Mouse (Mus musculus) kidney, adult 2 months (tissue): ENCODE data around the gene Ube2b. TPM values are rescaled to one million over a fixed set of nuclear protein-coding genes. Genes with fewer than 3 reads are reported as not detected.
A peak's percentile ranks its signal among the peaks of the same experiment; 100 is the strongest.

Experiments used
- DNase-seq: peaks from one replicate; pipeline ENCODE4 v3.0.0; 2021
- H3K27ac ChIP-seq: fragments of 200-500 bp; 2 replicates; pipeline ENCODE4 v1.5.1; 2012; ENCODE audit warnings: low read depth, low read length, control low read depth, inconsistent platforms; ENCODE audit not compliant: insufficient read depth
- H3K27me3 ChIP-seq: fragments of 200-500 bp; replicated peaks from 2 replicates; pipeline ENCODE4 v1.6.1; 2012; ENCODE audit warnings: mild to moderate bottlenecking, moderate library complexity, low read length, inconsistent platforms; ENCODE audit not compliant: control insufficient read depth, insufficient read depth
- H3K36me3 ChIP-seq: fragments of 200-500 bp; 2 replicates; pipeline ENCODE4 v1.6.1; 2012; ENCODE audit warnings: mild to moderate bottlenecking, moderate library complexity, low read length, inconsistent platforms; ENCODE audit not compliant: control insufficient read depth, insufficient read depth
- H3K4me1 ChIP-seq: fragments of 200-500 bp; 2 replicates; pipeline ENCODE4 v1.6.1; 2011; ENCODE audit warnings: low read length; ENCODE audit not compliant: control insufficient read depth, insufficient read depth
- H3K4me3 ChIP-seq: fragments of 200-500 bp; 2 replicates; pipeline ENCODE4 v1.5.1; 2011; ENCODE audit warnings: mild to moderate bottlenecking, low read depth, low read length, control low read depth; ENCODE audit not compliant: insufficient read depth
- CTCF ChIP-seq: fragments of 200-500 bp; conservative IDR thresholded peaks from 2 replicates; pipeline ENCODE4 v1.5.1; 2011; ENCODE audit warnings: low read depth, mild to moderate bottlenecking, control low read depth, low read length, moderate library complexity, mixed read lengths; ENCODE audit not compliant: insufficient read depth, insufficient read length
- POLR2A ChIP-seq: fragments of 200-500 bp; IDR thresholded peaks from one replicate; pipeline ENCODE4 v1.6.1; 2011; ENCODE audit warnings: low read depth, low read length, control low read depth
- WGBS: fragments of 180-500 bp; shearing (Covaris S2); methylation state at CpG from one replicate; pipeline ENCODE4 v1.1.7; 2018; 5-methylcytosine and 5-hydroxymethylcytosine counted together
- polyA plus RNA-seq: library from polyadenylated mRNA; depleted of rRNA; stranded (reverse); fragments of >200 nt; gene quantifications from 2 replicates; pipeline ENCODE4 v1.2.3, GENCODE M21; 2012

Gene Ube2b
- polyA plus RNA-seq, 1 experiment, result 70.9 TPM

DNA sequence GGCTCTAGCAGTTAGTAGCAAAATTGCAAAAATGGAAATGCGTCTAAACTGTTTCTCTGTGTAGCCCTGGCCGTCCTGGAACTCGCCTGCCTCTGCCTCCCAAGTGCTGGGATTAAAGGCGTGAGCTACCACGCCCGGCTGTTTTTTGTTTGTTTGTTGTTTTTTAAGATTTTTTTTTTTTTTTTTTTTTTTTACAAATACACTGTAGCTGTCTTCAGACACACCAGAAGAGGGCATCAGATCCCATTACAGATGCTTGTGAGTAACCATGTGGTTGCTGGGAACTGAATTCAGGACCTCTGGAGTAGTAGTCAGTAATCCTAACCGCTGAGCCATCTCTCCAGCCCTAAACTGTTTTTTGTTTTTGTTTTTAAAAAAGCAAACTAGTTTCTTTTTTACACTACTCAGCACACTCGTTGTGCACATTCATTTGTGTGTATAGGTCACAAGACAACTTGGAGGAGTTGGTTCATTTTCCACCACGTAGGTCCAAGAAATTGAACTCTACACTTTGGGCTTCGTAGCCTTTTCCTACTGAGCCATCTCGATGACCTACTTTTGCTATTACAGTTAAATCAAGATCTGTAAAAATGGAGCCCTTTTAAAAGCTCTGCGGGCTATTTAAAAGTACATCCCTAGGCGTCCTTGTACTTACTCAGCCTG is 2.4 kb upstream of the Ube2b start:
- peak; percentile 51 for DNase-seq
- peak overlapping the region; percentile 96 for H3K27ac ChIP-seq
- no peaks in the 10 kb centered on the region for H3K36me3 ChIP-seq
- no peak for TF ChIP-seq CTCF
- no peak for TF ChIP-seq POLR2A
- peaks cover 15% of the 10 kb centered on the region; the same call in 1 of the 2 replicates for H3K4me1 ChIP-seq
- WGBS, result 60% methylated on average over 13 of the region's 13 CpGs
- H3K27me3 ChIP-seq, result no peaks in the 10 kb centered on the region
- no peak overlapping the region for H3K4me3 ChIP-seq

DNA sequence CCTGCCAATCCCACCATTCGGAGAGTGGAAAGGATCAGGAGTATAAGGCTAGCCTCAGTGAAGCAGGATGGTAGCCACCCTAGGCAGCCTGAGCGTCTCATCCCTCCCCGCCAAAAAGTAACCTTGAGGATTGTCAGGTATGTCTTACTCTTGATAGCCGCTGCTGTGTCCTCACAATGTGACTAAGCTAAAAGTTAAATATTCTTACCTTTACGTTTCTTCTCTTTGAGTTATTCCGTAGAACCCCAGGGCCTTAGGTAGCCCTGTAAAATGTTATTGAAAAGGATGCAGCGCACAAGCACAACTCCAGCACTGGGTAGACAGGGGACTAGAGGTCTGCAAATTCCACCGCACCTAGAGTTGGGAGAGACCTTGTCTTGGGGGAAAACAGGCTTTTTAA is 1.3 kb upstream of the Ube2b start:
- no peak for DNase-seq
- H3K27ac ChIP-seq, result no peak overlapping the region
- H3K36me3 ChIP-seq, result no peaks in the 10 kb centered on the region; the same call in 1 of the 2 replicates
- H3K4me1 ChIP-seq, result peaks cover 18% of the 10 kb centered on the region; the same call in 1 of the 2 replicates
- no peaks in the 10 kb centered on the region for H3K27me3 ChIP-seq
- no peak for TF ChIP-seq POLR2A
- TF ChIP-seq CTCF, result no peak
- no peak overlapping the region for H3K4me3 ChIP-seq
- 97% methylated on average over 8 of the region's 8 CpGs for WGBS

GRCm38 (mm10) chr11:52001341-52001740 is 779 bp upstream of the Ube2b start:
- Histone ChIP-seq H3K27ac (no peak overlapping the region), H3K4me3 (no peak overlapping the region)

GRCm38 (mm10) chr11:51999611-52000289 is 812 bp downstream of the Ube2b start:
- under 1% methylated on average over 29 of the region's 29 CpGs for WGBS
- TF ChIP-seq POLR2A (no peak), CTCF (no peak)
- Histone ChIP-seq H3K27ac (peak overlapping the region; percentile 98), H3K36me3 (peaks cover 2% of the 10 kb centered on the region), H3K4me1 (peaks cover 14% of the 10 kb centered on the region; the same call in 1 of the 2 replicates), H3K27me3 (no peaks in the 10 kb centered on the region), H3K4me3 (peak overlapping the region; percentile 98)
- DNase-seq, result peak; percentile 79

More at GRCm38 (mm10) chr11:52001341-52001740, 779 bp upstream of the Ube2b start:
- TF ChIP-seq POLR2A (no peak), CTCF (no peak)
- DNase-seq, result no peak
- H3K36me3 ChIP-seq, result peaks cover 2% of the 10 kb centered on the region; the same call in 1 of the 2 replicates
- 63% methylated on average over 10 of the region's 10 CpGs for WGBS
- no peaks in the 10 kb centered on the region for H3K27me3 ChIP-seq
- peaks cover 18% of the 10 kb centered on the region; the same call in 1 of the 2 replicates for H3K4me1 ChIP-seq

DNA sequence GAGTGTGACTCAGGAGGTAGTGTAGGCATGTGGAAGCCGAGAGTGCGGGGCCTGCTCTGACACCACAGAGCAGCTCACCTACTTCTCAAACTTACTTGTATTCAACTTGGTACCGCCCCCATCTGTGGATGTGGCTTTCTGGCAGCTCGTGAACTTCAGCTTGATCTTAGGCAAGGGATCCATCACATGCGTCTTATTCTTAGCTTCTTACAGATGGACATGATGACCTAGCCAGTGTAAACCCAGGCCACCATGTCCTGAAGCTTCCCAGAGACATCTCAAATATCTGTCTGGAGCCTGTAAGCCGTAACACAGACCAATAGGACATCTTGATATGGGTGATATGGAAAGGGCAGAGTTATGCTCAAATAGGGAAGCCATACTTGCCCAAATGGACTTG is 28.9 kb downstream of the Ube2b start:
- TF ChIP-seq POLR2A, result no peak
- no peak for TF ChIP-seq CTCF
- no peak overlapping the region for H3K4me3 ChIP-seq
- H3K27ac ChIP-seq, result no peak overlapping the region
- H3K36me3 ChIP-seq, result no peaks in the 10 kb centered on the region
- no peaks in the 10 kb centered on the region for H3K4me1 ChIP-seq
- WGBS, result 95% methylated on average over 6 of the region's 6 CpGs
- no peak for DNase-seq
- H3K27me3 ChIP-seq, result no peaks in the 10 kb centered on the region

DNA sequence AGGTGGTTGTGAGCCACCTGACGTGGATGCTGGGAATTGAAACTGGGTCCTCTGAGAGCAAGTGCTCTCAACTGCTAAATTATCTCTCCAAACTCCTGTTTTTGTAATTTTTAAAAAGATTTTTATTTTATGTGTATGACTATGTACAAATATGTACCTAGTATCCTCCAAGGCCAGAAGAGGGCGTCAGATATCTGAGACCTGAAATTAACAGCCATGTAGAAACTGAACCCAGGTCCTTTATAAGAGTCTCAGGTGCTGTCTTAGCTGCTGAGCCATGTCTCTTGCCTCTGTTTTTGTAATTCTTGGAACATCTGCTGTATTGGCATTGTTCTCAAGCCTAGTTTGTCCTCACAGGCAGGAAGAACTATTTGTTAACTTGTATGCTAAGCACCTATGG is 31.1 kb downstream of the Ube2b start:
- no peak overlapping the region for H3K27ac ChIP-seq
- no peak for TF ChIP-seq CTCF
- no peak for TF ChIP-seq POLR2A
- H3K4me1 ChIP-seq, result no peaks in the 10 kb centered on the region
- no peaks in the 10 kb centered on the region for H3K36me3 ChIP-seq
- H3K27me3 ChIP-seq, result no peaks in the 10 kb centered on the region
- no peak for DNase-seq
- H3K4me3 ChIP-seq, result no peak overlapping the region
- WGBS, result 92% methylated on average over 2 of the region's 2 CpGs

GRCm38 (mm10) chr11:51968896-51969295 is 31.7 kb downstream of the Ube2b start:
- no peak for TF ChIP-seq CTCF
- no peak for TF ChIP-seq POLR2A
- Histone ChIP-seq H3K4me3 (no peak overlapping the region), H3K27me3 (no peaks in the 10 kb centered on the region), H3K36me3 (no peaks in the 10 kb centered on the region), H3K27ac (no peak overlapping the region), H3K4me1 (no peaks in the 10 kb centered on the region)
- DNase-seq, result no peak
- WGBS, result 92% methylated on average over 9 of the region's 9 CpGs
